Mouse (Mus musculus): Measurements from ENCODE around the gene Fam222a.

Fam222a gene

GRCm38 (mm10) chr5:114584293-114585104 lies 16.7 kb downstream of the Fam222a start:
- DNase-seq (ENCODE audit: low read depth): no peak

GRCm38 (mm10) chr5:114585682-114586081 lies 17.9 kb downstream of the Fam222a start:
- no peak for DNase-seq (ENCODE audit: low read depth)

GRCm38 (mm10) chr5:114587908-114588307 lies 20.1 kb downstream of the Fam222a start:
- DNase-seq (ENCODE audit: low read depth): peak; percentile 63

- DNase-seq (ENCODE audit: low read depth): no peak
Observed at GRCm38 (mm10) chr5:114588416-114588815, 20.6 kb downstream of the Fam222a start.

GRCm38 (mm10) chr5:114589026-114589425 lies 21.2 kb downstream of the Fam222a start:
- DNase-seq (ENCODE audit: low read depth): no peak

- DNase-seq (ENCODE audit: low read depth): no peak
Observed at GRCm38 (mm10) chr5:114589454-114589853, 21.6 kb downstream of the Fam222a start.

- no peak for DNase-seq (ENCODE audit: low read depth)
Observed at GRCm38 (mm10) chr5:114590043-114590913, 22.5 kb downstream of the Fam222a start.

GRCm38 (mm10) chr5:114591151-114591561 lies 23.3 kb downstream of the Fam222a start:
- no peak for DNase-seq (ENCODE audit: low read depth)

- DNase-seq (ENCODE audit: low read depth): no peak
Observed at GRCm38 (mm10) chr5:114592463-114593160, 24.8 kb downstream of the Fam222a start.

GRCm38 (mm10) chr5:114593161-114593821 lies 25.5 kb downstream of the Fam222a start:
- DNase-seq (ENCODE audit: low read depth): no peak

- DNase-seq (ENCODE audit: low read depth): no peak
Observed at GRCm38 (mm10) chr5:114593949-114594348, 26.1 kb downstream of the Fam222a start.

- no peak for DNase-seq (ENCODE audit: low read depth)
Observed at GRCm38 (mm10) chr5:114594741-114595241, 27.0 kb downstream of the Fam222a start.

- DNase-seq (ENCODE audit: low read depth): no peak
Observed at GRCm38 (mm10) chr5:114596604-114597003, 28.8 kb downstream of the Fam222a start.

- DNase-seq (ENCODE audit: low read depth): no peak
Observed at GRCm38 (mm10) chr5:114597222-114597621, 29.4 kb downstream of the Fam222a start.

- no peak for DNase-seq (ENCODE audit: low read depth)
Observed at GRCm38 (mm10) chr5:114597652-114598051, 29.8 kb downstream of the Fam222a start.

GRCm38 (mm10) chr5:114602012-114602411 lies 34.2 kb downstream of the Fam222a start:
- no peak for DNase-seq (ENCODE audit: low read depth)

- DNase-seq (ENCODE audit: low read depth): peak; percentile 46
Observed at GRCm38 (mm10) chr5:114603975-114604374, 36.2 kb downstream of the Fam222a start.

GRCm38 (mm10) chr5:114604781-114605290 lies 37.0 kb downstream of the Fam222a start:
- peak; percentile 21 for DNase-seq (ENCODE audit: low read depth)

GRCm38 (mm10) chr5:114605981-114606380 lies 38.2 kb downstream of the Fam222a start:
- DNase-seq (ENCODE audit: low read depth): no peak

GRCm38 (mm10) chr5:114607651-114608050 lies 39.8 kb downstream of the Fam222a start:
- DNase-seq (ENCODE audit: low read depth): peak; percentile 60

GRCm38 (mm10) chr5:114608516-114608915 lies 40.7 kb downstream of the Fam222a start:
- peak; percentile 77 for DNase-seq (ENCODE audit: low read depth)

All from NIH3T3 (cell line).